Mouse (Mus musculus): Measurements from ENCODE around the gene Vmn2r5. TPM values are rescaled to one million over a fixed set of nuclear protein-coding genes. Genes with fewer than 3 reads are reported as not detected.
"Not testable (repeated sequence)": the region's sequence is repeated elsewhere in the genome, so short reads cannot be mapped to it uniquely, and the experiment has no call there.

Gene Vmn2r5
- total RNA-seq (2014; rRNA removed) (not detected in 2 replicates), polyA plus RNA-seq (2015; fragmentation: Nextera tagmentation; extraction: Ambion mirVana) (not detected in 2 replicates)

DNA sequence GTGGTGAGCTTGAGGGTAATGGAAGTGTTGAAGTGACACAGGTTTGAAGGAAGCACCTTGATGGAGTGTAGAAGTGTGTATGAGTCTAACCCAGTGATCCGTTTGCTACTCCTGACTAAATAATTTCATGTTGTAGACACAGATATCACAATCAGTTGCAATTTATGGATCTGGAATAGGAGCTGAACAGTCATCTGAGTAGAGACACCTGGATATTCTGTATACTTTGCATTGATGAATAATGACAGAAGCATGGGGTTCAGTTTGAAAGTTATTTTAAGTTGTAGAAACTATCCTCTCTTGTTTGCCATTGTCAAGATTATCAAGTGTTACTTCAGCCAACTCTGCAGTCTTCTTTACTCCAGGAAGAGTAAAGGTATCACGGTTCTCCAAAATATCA, at the start of gene Vmn2r5:
Vmn2r5 (minus strand) TSS at position 101 of the 400 bp plus-strand sequence.
- H3K9ac ChIP-seq (replicated peaks; ENCODE audit: low read length); H3K36me3 ChIP-seq (ENCODE audit: insufficient read depth, low read length); H3K4me1 ChIP-seq (ENCODE audit: insufficient read depth, low read length); H3K27me3 ChIP-seq (ENCODE audit: insufficient read depth, low read length); ATAC-seq; H3K4me2 ChIP-seq (ENCODE audit: low read depth, low read length); H3K9me3 ChIP-seq (ENCODE audit: low read length); DNase-seq (ENCODE audit: low spot score); H3K27ac ChIP-seq; H3K4me3 ChIP-seq (ENCODE audit: low read length): not testable (repeated sequence)
- whole genome bisulfite sequencing: no CpG with 5 or more reads among the region's 2 CpGs

GRCm38 (mm10) chr3:64523585-64523984, 13.9 kb upstream of the Vmn2r5 start:
- not testable (repeated sequence) for H3K9me3 ChIP-seq (ENCODE audit: low read length); H3K4me1 ChIP-seq (ENCODE audit: insufficient read depth, low read length); H3K4me2 ChIP-seq (ENCODE audit: low read depth, low read length); H3K9ac ChIP-seq (replicated peaks; ENCODE audit: low read length); ATAC-seq; DNase-seq (ENCODE audit: low spot score); H3K36me3 ChIP-seq (ENCODE audit: insufficient read depth, low read length); H3K4me3 ChIP-seq (ENCODE audit: low read length); H3K27me3 ChIP-seq (ENCODE audit: insufficient read depth, low read length); H3K27ac ChIP-seq
- 86% methylated on average over 1 of the region's 1 CpGs for WGBS

Other genes starting within 250 kb of the Vmn2r5 start
- gene Vmn2r3, start 220.1 kb downstream of the Vmn2r5 start, total RNA-seq (2014; rRNA removed): not detected in 2 replicates
- not detected in 2 replicates for gene Vmn2r3, start 220.1 kb downstream of the Vmn2r5 start, polyA plus RNA-seq (2015; fragmentation: Nextera tagmentation; extraction: Ambion mirVana)
- not detected in 2 replicates for gene Vmn2r4, start 94.5 kb downstream of the Vmn2r5 start, total RNA-seq (2014; rRNA removed)
- not detected in 2 replicates for gene Vmn2r4, start 94.5 kb downstream of the Vmn2r5 start, polyA plus RNA-seq (2015; fragmentation: Nextera tagmentation; extraction: Ambion mirVana)
- not detected in 2 replicates for gene Vmn2r6, start 56.0 kb upstream of the Vmn2r5 start, total RNA-seq (2014; rRNA removed)
- gene Vmn2r6, start 56.0 kb upstream of the Vmn2r5 start, polyA plus RNA-seq (2015; fragmentation: Nextera tagmentation; extraction: Ambion mirVana): not detected in 2 replicates

Measured in hindbrain, postnatal 0 days (tissue).